Mouse (Mus musculus) kidney, embryonic 14.5 days (tissue): ENCODE data around the gene Nudt5. TPM values are rescaled to one million over a fixed set of nuclear protein-coding genes. Genes with fewer than 3 reads are reported as not detected.

Experiments
- ATAC-seq: fragments of 200-750 bp; cut with Nextera tagmentation; 2 replicates; pipeline ENCODE4 v1.8.0; 2017; ENCODE audit warnings: moderate number of reproducible peaks, mild to moderate bottlenecking, moderate TSS enrichment, moderate library complexity; ENCODE audit not compliant: low FRiP score, low TSS enrichment
- H3K27ac ChIP-seq: fragments of 300-500 bp; sonication (generic); 2 replicates; pipeline ENCODE4 v1.5.1; 2014; ENCODE audit warnings: low read depth, mild to moderate bottlenecking, low read length, moderate library complexity, mixed read lengths
- H3K27me3 ChIP-seq: fragments of 300-500 bp; sonication (generic); 2 replicates; pipeline ENCODE4 v1.6.1; 2014; ENCODE audit warnings: mild to moderate bottlenecking, low read length; ENCODE audit not compliant: control insufficient read depth, insufficient read depth
- H3K36me3 ChIP-seq: fragments of 300-500 bp; sonication (generic); 2 replicates; pipeline ENCODE4 v1.6.1; 2014; ENCODE audit warnings: low read length, mixed read lengths; ENCODE audit not compliant: control insufficient read depth, insufficient read depth
- H3K4me1 ChIP-seq: fragments of 300-500 bp; sonication (generic); 2 replicates; pipeline ENCODE4 v1.6.1; 2014; ENCODE audit warnings: low read length, mixed read lengths; ENCODE audit not compliant: control insufficient read depth, insufficient read depth
- H3K4me2 ChIP-seq: fragments of 300-500 bp; sonication (generic); replicated peaks from 2 replicates; pipeline ENCODE4 v1.6.1; 2014; ENCODE audit warnings: low read depth, mild to moderate bottlenecking, low read length
- H3K4me3 ChIP-seq: fragments of 300-500 bp; sonication (generic); 2 replicates; pipeline ENCODE4 v1.5.1; 2014; ENCODE audit warnings: mild to moderate bottlenecking, low read length
- H3K9ac ChIP-seq: fragments of 300-500 bp; sonication (generic); 2 replicates; pipeline ENCODE4 v1.6.1; 2014; ENCODE audit warnings: low read depth, mild to moderate bottlenecking, low read length, moderate library complexity
- H3K9me3 ChIP-seq: fragments of 300-500 bp; sonication (generic); 2 replicates; pipeline ENCODE4 v1.6.1; 2016; ENCODE audit warnings: low read length; ENCODE audit not compliant: control insufficient read depth
- WGBS: fragments of 180-500 bp; shearing (Covaris S2); extraction: QIAGEN DNeasy Blood & Tissue Kit; methylation state at CpG from one replicate; pipeline ENCODE4 v1.1.7; 2014; 5-methylcytosine and 5-hydroxymethylcytosine counted together
- polyA plus RNA-seq: library from polyadenylated mRNA; unstranded; fragments of >200 nt; fragmentation: Nextera tagmentation; extraction: Ambion mirVana; gene quantifications from 2 replicates; pipeline ENCODE4 v1.2.1, GENCODE M21; 2014

Gene Nudt5
- polyA plus RNA-seq, 1 experiment from 2014 or later: 83.8 TPM

GRCm38 (mm10) chr2:5894843-5895570 lies 50.2 kb downstream of the Nudt5 start, which contains the start of gene Sec61a2:
Gene Sec61a2, minus strand, starts transcription at chr2:5895432.
- Histone ChIP-seq H3K4me3 (peak within 1 kb of the TSS; percentile 87), H3K9ac (peak within 1 kb of the TSS; percentile 90), H3K4me2 (peak within 1 kb of the TSS; percentile 72), H3K36me3 (peaks cover 14% of the 10 kb centered on the region), H3K27me3 (no peaks in the 10 kb centered on the region), H3K27ac (peak within 1 kb of the TSS; percentile 83), H3K4me1 (peaks cover 6% of the 10 kb centered on the region; the same call in 1 of the 2 replicates), H3K9me3 (no peaks in the 10 kb centered on the region)
- WGBS: under 1% methylated on average over 62 of the region's 62 CpGs
- ATAC-seq: peak; percentile 99

GRCm38 (mm10) chr2:5900145-5900544 lies 55.3 kb downstream of the Nudt5 start:
- H3K9me3 ChIP-seq: no peaks in the 10 kb centered on the region
- H3K36me3 ChIP-seq: peaks cover 4% of the 10 kb centered on the region; the same call in 1 of the 2 replicates
- no peaks in the 10 kb centered on the region for H3K4me1 ChIP-seq
- H3K4me3 ChIP-seq: no peak overlapping the region
- no peak overlapping the region for H3K4me2 ChIP-seq
- no peak overlapping the region for H3K27ac ChIP-seq
- 71% methylated on average over 5 of the region's 5 CpGs for WGBS
- H3K9ac ChIP-seq: no peak overlapping the region
- no peaks in the 10 kb centered on the region for H3K27me3 ChIP-seq
- ATAC-seq: no peak

GRCm38 (mm10) chr2:5906092-5906491 lies 61.3 kb downstream of the Nudt5 start:
- H3K9ac ChIP-seq: no peak overlapping the region
- no peak overlapping the region for H3K27ac ChIP-seq
- H3K9me3 ChIP-seq: no peaks in the 10 kb centered on the region
- no peak overlapping the region for H3K4me2 ChIP-seq
- H3K4me3 ChIP-seq: no peak overlapping the region
- 0 out of 2 replicates have a peak, but pooled peaks cover 4% of the 10 kb centered on the region for H3K36me3 ChIP-seq
- no peaks in the 10 kb centered on the region for H3K27me3 ChIP-seq
- WGBS: 44% methylated on average over 5 of the region's 5 CpGs
- no peak for ATAC-seq
- H3K4me1 ChIP-seq: no peaks in the 10 kb centered on the region

GRCm38 (mm10) chr2:5906625-5907024 lies 61.8 kb downstream of the Nudt5 start:
- no peak for ATAC-seq
- Histone ChIP-seq H3K4me1 (no peaks in the 10 kb centered on the region), H3K9ac (no peak overlapping the region), H3K9me3 (no peaks in the 10 kb centered on the region), H3K27ac (no peak overlapping the region), H3K4me2 (no peak overlapping the region), H3K4me3 (no peak overlapping the region), H3K27me3 (no peaks in the 10 kb centered on the region), H3K36me3 (0 out of 2 replicates have a peak, but pooled peaks cover 4% of the 10 kb centered on the region)
- WGBS: 56% methylated on average over 3 of the region's 3 CpGs

GRCm38 (mm10) chr2:5911282-5911965 lies 66.6 kb downstream of the Nudt5 start:
- Histone ChIP-seq H3K9ac (no peak overlapping the region), H3K9me3 (no peaks in the 10 kb centered on the region), H3K36me3 (no peaks in the 10 kb centered on the region; the same call in 1 of the 2 replicates), H3K27ac (no peak overlapping the region), H3K27me3 (no peaks in the 10 kb centered on the region), H3K4me3 (no peak overlapping the region), H3K4me1 (no peaks in the 10 kb centered on the region), H3K4me2 (no peak overlapping the region)
- ATAC-seq: no peak
- WGBS: 76% methylated on average over 16 of the region's 16 CpGs

Other genes with a start within 250 kb of the Nudt5 start
- gene Camk1d, start 130.5 kb upstream of the Nudt5 start, polyA plus RNA-seq: 1.3 and 2.4 TPM in 2 replicates
- 291 and 357 TPM in 2 replicates for gene Cdc123, start 145 bp downstream of the Nudt5 start, polyA plus RNA-seq
- 3.7 and 4.0 TPM in 2 replicates for gene Gm13199, start 17.9 kb downstream of the Nudt5 start, polyA plus RNA-seq
- gene Sec61a2, start 50.4 kb downstream of the Nudt5 start, polyA plus RNA-seq: 85.3 and 102 TPM in 2 replicates
- gene Dhtkd1, start 97.8 kb downstream of the Nudt5 start, polyA plus RNA-seq: 4.0 and 5.5 TPM in 2 replicates
- gene Upf2, start 106.5 kb downstream of the Nudt5 start, polyA plus RNA-seq: 12.1 and 12.5 TPM in 2 replicates